Mouse (Mus musculus) E14TG2a.4 (cell line): Measurements from ENCODE around the gene Kyat3.
A peak's percentile ranks its signal among the peaks of the same experiment; 100 is the strongest.

Source experiments
- H3K27me3 ChIP-seq: 2 replicates; pipeline ENCODE4 v1.6.1; 2014; ENCODE audit warnings: low read length, control low read depth; ENCODE audit not compliant: insufficient read depth
- H3K36me3 ChIP-seq: 2 replicates; pipeline ENCODE4 v1.6.1; 2014; ENCODE audit warnings: low read length, control low read depth; ENCODE audit not compliant: insufficient read depth
- H3K4me1 ChIP-seq: replicated peaks from 2 replicates; pipeline ENCODE4 v1.6.1; 2014; ENCODE audit warnings: low read depth, low read length, control low read depth
- H3K4me3 ChIP-seq: replicated peaks from 2 replicates; pipeline ENCODE4 v1.5.1; 2014; ENCODE audit warnings: mild to moderate bottlenecking, low read length
- H3K9me3 ChIP-seq: 2 replicates; pipeline ENCODE4 v1.6.1; 2014; ENCODE audit warnings: low read length, control low read depth
- CTCF ChIP-seq: conservative IDR thresholded peaks from 2 replicates; pipeline ENCODE4 v1.5.1; 2014; ENCODE audit warnings: low read length
- NANOG ChIP-seq: IDR thresholded peaks from 2 replicates; pipeline ENCODE4 v1.6.1; 2014; ENCODE audit warnings: borderline replicate concordance, low read length, mixed read lengths
- POU5F1 ChIP-seq: IDR thresholded peaks from 2 replicates; pipeline ENCODE4 v1.6.1; 2014; ENCODE audit warnings: low read length, borderline replicate concordance

Kyat3 gene

GRCm38 (mm10) chr3:142764995-142765777 is 64.3 kb downstream of the Kyat3 start, which contains the start of gene Gtf2b:
Gtf2b (plus strand) TSS chr3:142765045.
- Histone ChIP-seq H3K4me1 (peaks cover 51% of the 10 kb centered on the region), H3K36me3 (no peaks in the 10 kb centered on the region), H3K9me3 (no peaks in the 10 kb centered on the region), H3K4me3 (peak within 1 kb of the TSS; percentile 92), H3K27me3 (no peaks in the 10 kb centered on the region)
- TF ChIP-seq NANOG (no peak; the same call in 1 of the 2 replicates), POU5F1 (no peak), CTCF (no peak)

- peak overlapping the region; percentile 92 for H3K4me3 ChIP-seq
- H3K9me3 ChIP-seq, result no peaks in the 10 kb centered on the region
- H3K4me1 ChIP-seq, result peaks cover 51% of the 10 kb centered on the region
- H3K27me3 ChIP-seq, result no peaks in the 10 kb centered on the region
- TF ChIP-seq CTCF (no peak), NANOG (no peak), POU5F1 (no peak)
- H3K36me3 ChIP-seq, result peaks cover 4% of the 10 kb centered on the region; the same call in 1 of the 2 replicates
Observed at GRCm38 (mm10) chr3:142765778-142766165, 64.9 kb downstream of the Kyat3 start.

- no peak for TF ChIP-seq CTCF
- TF ChIP-seq NANOG, result no peak
- no peak for TF ChIP-seq POU5F1
- H3K4me3 ChIP-seq, result no peak overlapping the region
- peaks cover 31% of the 10 kb centered on the region for H3K4me1 ChIP-seq
- H3K36me3 ChIP-seq, result peaks cover 27% of the 10 kb centered on the region
- H3K9me3 ChIP-seq, result no peaks in the 10 kb centered on the region
- no peaks in the 10 kb centered on the region for H3K27me3 ChIP-seq
Observed at GRCm38 (mm10) chr3:142768498-142768897, 67.6 kb downstream of the Kyat3 start.

DNA sequence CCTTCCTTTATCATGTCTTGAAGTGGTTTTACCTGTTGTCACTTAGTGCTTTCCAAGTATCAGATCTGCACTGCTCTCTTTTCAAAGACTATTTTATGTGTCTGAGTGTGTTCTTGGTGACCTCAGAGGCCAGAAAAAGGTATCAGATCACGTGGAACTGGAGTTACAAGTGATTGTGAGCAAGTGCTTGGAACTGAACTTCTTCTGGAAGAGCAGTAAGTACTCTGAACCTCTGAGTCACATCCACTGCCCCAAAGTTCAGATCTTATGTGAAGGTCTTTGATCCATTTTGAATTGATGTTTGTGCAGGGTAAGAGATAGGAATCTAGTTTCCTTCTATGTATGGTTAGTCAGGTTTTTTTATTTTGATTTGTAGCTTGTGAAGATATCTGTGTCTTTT is 69.7 kb downstream of the Kyat3 start:
- Histone ChIP-seq H3K27me3 (no peaks in the 10 kb centered on the region), H3K4me3 (no peak overlapping the region), H3K9me3 (no peaks in the 10 kb centered on the region), H3K36me3 (peaks cover 39% of the 10 kb centered on the region), H3K4me1 (peaks cover 22% of the 10 kb centered on the region)
- TF ChIP-seq NANOG, result no peak
- TF ChIP-seq CTCF, result no peak
- TF ChIP-seq POU5F1, result no peak

DNA sequence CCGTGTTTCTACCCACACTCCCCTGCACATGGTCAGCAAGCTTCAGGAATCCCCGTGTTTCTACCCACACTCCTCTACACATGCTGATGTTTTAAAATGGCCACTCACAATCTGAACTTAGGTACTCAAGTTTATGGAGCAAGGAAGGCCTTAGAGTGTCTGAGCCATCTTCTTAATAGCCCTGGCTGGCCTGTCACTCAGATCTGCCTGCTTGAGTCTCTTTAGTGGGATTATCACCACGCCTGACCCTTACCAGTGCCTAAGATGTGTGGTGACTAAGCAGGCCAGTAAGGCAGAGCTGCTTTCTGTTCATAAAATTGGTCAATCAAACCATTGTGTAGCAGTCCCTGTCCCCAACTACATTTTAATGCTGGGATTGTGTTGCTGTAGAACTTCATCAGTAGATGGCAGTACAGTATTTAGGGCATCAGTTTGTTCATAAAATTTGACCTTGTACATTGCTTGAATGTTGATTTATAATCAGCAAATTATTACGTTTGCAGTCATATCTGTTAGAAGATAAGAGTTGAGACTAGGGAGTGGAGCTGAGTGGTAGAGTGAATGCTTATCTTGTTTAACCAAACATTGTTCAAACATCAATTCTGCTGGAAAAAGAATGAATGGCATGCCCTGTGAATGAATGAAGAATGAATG is 72.8 kb downstream of the Kyat3 start:
- no peak for TF ChIP-seq CTCF
- no peak for TF ChIP-seq POU5F1
- TF ChIP-seq NANOG, result no peak
- Histone ChIP-seq H3K4me3 (no peak overlapping the region), H3K9me3 (no peaks in the 10 kb centered on the region), H3K4me1 (0 out of 2 replicates have a peak, but pooled peaks cover 6% of the 10 kb centered on the region), H3K36me3 (peaks cover 61% of the 10 kb centered on the region), H3K27me3 (no peaks in the 10 kb centered on the region)

GRCm38 (mm10) chr3:142777227-142777626 is 76.4 kb downstream of the Kyat3 start:
- Histone ChIP-seq H3K36me3 (peaks cover 80% of the 10 kb centered on the region), H3K4me1 (no peaks in the 10 kb centered on the region), H3K4me3 (no peak overlapping the region), H3K9me3 (no peaks in the 10 kb centered on the region), H3K27me3 (no peaks in the 10 kb centered on the region)
- TF ChIP-seq NANOG, result no peak
- no peak for TF ChIP-seq POU5F1
- TF ChIP-seq CTCF, result no peak

DNA sequence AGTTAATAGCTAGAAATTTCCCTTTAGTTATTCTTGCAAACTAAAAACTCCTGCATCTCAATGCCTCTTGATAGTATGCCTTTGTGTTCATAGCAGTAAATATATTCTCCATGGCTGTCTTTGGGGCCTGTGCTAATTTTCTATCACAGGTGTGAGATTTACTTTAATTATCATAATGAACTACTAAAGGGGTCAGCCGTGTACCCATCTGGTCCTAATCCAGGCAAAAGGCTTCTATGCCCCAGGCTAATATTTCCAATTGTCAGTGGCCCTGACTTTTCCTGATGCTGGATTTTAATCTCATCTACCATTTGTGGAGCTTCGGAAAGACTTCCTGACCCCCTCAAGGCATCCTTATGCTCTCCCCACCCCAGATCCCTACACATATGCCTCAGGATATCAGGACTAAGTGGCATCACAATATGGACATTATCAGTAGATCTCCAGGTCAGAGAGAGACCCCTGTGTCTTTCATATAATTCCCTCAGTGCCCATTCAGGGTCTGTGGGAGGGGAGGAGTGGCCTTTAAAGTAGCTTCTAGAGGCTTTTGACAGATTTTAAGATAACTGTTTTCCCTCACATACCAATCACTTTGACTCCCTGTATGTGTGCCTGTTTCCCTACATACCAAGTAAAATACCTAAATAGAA is 85.7 kb downstream of the Kyat3 start:
- Histone ChIP-seq H3K4me1 (no peaks in the 10 kb centered on the region), H3K9me3 (no peaks in the 10 kb centered on the region), H3K36me3 (peaks cover 72% of the 10 kb centered on the region), H3K4me3 (no peak overlapping the region), H3K27me3 (no peaks in the 10 kb centered on the region)
- no peak for TF ChIP-seq NANOG
- no peak for TF ChIP-seq CTCF
- TF ChIP-seq POU5F1, result no peak

GRCm38 (mm10) chr3:142795587-142795986 is 94.7 kb downstream of the Kyat3 start:
- TF ChIP-seq POU5F1 (no peak), NANOG (no peak), CTCF (no peak)
- Histone ChIP-seq H3K9me3 (no peaks in the 10 kb centered on the region), H3K4me1 (no peaks in the 10 kb centered on the region), H3K4me3 (no peak overlapping the region), H3K36me3 (peaks cover 81% of the 10 kb centered on the region), H3K27me3 (no peaks in the 10 kb centered on the region)
